Mouse (Mus musculus) heart, embryonic 12.5 days (tissue): ENCODE measurements around the gene Sos2. TPM values are rescaled to one million over a fixed set of nuclear protein-coding genes. Genes with fewer than 3 reads are reported as not detected.

Source experiments
- ATAC-seq: fragments of 200-750 bp; cut with Nextera tagmentation; 2 replicates; pipeline ENCODE4 v1.8.0; 2017; ENCODE audit warnings: moderate TSS enrichment, moderate library complexity; ENCODE audit not compliant: insufficient number of reproducible peaks, low FRiP score
- H3K27ac ChIP-seq: fragments of 300-500 bp; sonication (generic); 2 replicates; pipeline ENCODE4 v1.5.1; 2016; ENCODE audit warnings: mild to moderate bottlenecking, moderate library complexity; ENCODE audit not compliant: poor library complexity, severe bottlenecking
- H3K27me3 ChIP-seq: fragments of 300-500 bp; sonication (generic); replicated peaks from 2 replicates; pipeline ENCODE4 v1.6.1; 2016; ENCODE audit warnings: mild to moderate bottlenecking, moderate library complexity
- H3K36me3 ChIP-seq: fragments of 300-500 bp; sonication (generic); 2 replicates; pipeline ENCODE4 v1.6.1; 2016; ENCODE audit warnings: mild to moderate bottlenecking, moderate library complexity
- H3K4me1 ChIP-seq: fragments of 300-500 bp; sonication (generic); replicated peaks from 2 replicates; pipeline ENCODE4 v1.6.1; 2016; ENCODE audit warnings: mild to moderate bottlenecking
- H3K4me2 ChIP-seq: fragments of 300-500 bp; sonication (generic); 2 replicates; pipeline ENCODE4 v1.6.1; 2016; ENCODE audit warnings: mild to moderate bottlenecking, moderate library complexity
- H3K4me3 ChIP-seq: fragments of 300-500 bp; sonication (generic); 2 replicates; pipeline ENCODE4 v1.5.1; 2016; ENCODE audit warnings: mild to moderate bottlenecking
- H3K9ac ChIP-seq: fragments of 300-500 bp; sonication (generic); 2 replicates; pipeline ENCODE4 v1.6.1; 2016; ENCODE audit warnings: mild to moderate bottlenecking, moderate library complexity
- H3K9me3 ChIP-seq: fragments of 300-500 bp; sonication (generic); replicated peaks from 2 replicates; pipeline ENCODE4 v1.6.1; 2016; ENCODE audit warnings: mild to moderate bottlenecking, moderate library complexity
- WGBS: fragments of 180-500 bp; shearing (Covaris S2); methylation state at CpG from one replicate; pipeline ENCODE4 v1.1.7; 2016; 5-methylcytosine and 5-hydroxymethylcytosine counted together
- polyA plus RNA-seq: library from polyadenylated mRNA; unstranded; fragments of >200 nt; fragmentation: Nextera tagmentation; extraction: Ambion mirVana; gene quantifications from 2 replicates; pipeline ENCODE4 v1.2.1, GENCODE M21; 2016

Sos2 gene
- polyA plus RNA-seq, 1 experiment from 2014 or later: 8.4 TPM

DNA sequence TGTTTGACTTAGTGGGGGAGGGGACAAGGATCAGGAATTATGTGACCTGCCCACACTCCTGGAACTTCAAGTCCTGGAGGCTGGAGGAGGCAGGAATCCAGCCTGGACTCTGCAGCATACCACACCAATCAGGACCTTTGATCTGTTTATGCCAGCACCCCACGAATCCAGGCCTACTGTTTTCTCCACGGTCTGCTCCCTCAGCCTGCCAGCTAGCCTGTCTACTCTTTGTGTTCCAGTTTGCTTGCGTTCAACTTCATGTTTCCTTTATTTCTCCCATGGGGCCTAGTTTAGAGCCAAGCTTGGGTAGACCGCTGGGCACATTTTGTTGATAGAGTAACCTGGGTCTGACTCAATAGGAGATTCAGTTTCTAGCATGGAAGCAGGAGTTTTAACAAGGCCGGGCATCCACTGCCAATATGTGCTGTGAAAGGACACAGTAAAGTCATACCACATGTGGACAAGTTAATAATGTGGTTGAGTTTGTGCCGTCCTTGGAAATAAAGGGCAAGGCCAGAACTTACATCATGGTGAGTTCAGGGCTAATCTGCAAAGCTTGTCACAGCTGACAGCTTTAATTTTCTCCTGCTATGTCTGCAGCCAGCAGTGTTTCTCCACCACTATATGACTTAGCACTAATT is 125.3 kb downstream of the Sos2 start:
- WGBS: 58% methylated on average over 6 of the region's 6 CpGs
- no peaks in the 10 kb centered on the region for H3K27me3 ChIP-seq
- H3K9ac ChIP-seq: no peak overlapping the region
- H3K27ac ChIP-seq: no peak overlapping the region
- H3K4me3 ChIP-seq: no peak overlapping the region
- peaks cover 18% of the 10 kb centered on the region for H3K9me3 ChIP-seq
- H3K36me3 ChIP-seq: no peaks in the 10 kb centered on the region
- no peak for ATAC-seq
- H3K4me2 ChIP-seq: no peak overlapping the region
- H3K4me1 ChIP-seq: 0 out of 2 replicates have a peak, but pooled peaks cover 3% of the 10 kb centered on the region

DNA sequence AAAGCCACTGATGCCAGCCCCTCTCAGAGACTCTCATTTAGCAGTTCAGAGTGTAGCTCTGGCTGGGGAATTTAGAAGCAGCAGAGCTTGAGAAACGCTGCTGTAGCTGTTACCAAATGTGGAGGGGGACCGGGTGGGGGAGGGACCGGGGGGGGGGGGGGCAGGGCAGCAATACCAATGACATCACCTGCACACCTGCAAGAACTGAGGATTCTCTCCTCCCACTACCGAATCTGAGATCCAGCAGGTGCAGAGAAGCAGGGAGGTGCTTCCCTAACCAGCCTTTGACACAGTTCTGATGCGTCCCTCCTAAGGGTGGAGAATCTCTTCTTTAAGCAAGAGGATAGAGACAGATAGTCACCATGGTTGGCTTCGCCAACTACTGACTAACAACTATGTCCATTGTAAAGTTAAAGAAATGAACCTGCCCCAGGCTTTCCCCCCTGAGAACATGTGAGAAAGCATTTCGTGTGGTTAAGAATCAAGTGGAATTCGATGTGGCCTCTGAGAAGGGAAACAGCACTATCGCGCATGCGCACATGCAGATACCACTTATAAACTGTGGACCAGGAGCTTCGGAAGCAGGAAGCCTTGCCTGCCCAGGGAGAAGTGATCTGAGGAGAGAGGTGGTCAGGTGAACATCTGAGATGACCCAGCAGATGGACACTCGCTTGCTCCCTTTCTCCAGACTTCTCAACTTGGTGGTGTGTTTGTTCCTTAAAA is 136.0 kb downstream of the Sos2 start:
- no peak for ATAC-seq
- H3K4me1 ChIP-seq: peaks cover 9% of the 10 kb centered on the region; the same call in 1 of the 2 replicates
- no peak overlapping the region for H3K27ac ChIP-seq

DNA sequence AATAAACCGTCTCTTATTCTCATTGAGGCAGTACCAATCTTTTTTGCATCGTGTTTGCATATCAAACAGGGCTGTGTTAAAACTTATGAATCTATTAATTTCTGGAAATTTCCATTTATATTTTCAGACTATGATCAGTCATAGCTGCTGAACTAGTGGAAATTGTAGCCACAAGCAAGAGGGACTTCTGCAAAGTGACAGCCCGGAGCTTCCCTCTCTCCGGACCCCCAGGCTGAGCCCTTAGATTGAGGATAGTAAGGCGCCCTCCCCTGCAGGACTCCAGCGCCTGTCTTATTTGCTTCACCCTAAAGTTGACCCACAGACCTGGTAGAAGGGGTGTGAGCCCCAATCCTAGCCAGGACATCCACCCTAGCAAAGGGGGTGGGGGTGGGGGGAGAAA is 136.7 kb downstream of the Sos2 start:
- no peak overlapping the region for H3K4me2 ChIP-seq
- no peak for ATAC-seq

More for the DNA sequence above, 136.0 kb downstream of the Sos2 start:
- 77% methylated on average over 13 of the region's 13 CpGs for WGBS
- Histone ChIP-seq H3K36me3 (no peaks in the 10 kb centered on the region), H3K4me3 (no peak overlapping the region), H3K4me2 (no peak overlapping the region), H3K27me3 (no peaks in the 10 kb centered on the region), H3K9ac (no peak overlapping the region), H3K9me3 (no peaks in the 10 kb centered on the region)

GRCm38 (mm10) chr12:69544562-69544961 is 137.1 kb downstream of the Sos2 start:
- H3K9me3 ChIP-seq: no peaks in the 10 kb centered on the region
- WGBS: 59% methylated on average over 2 of the region's 2 CpGs
- H3K36me3 ChIP-seq: no peaks in the 10 kb centered on the region
- H3K4me2 ChIP-seq: no peak overlapping the region
- H3K27ac ChIP-seq: no peak overlapping the region
- H3K4me3 ChIP-seq: no peak overlapping the region
- ATAC-seq: no peak
- peaks cover 9% of the 10 kb centered on the region; the same call in 1 of the 2 replicates for H3K4me1 ChIP-seq
- no peaks in the 10 kb centered on the region for H3K27me3 ChIP-seq
- no peak overlapping the region for H3K9ac ChIP-seq

More for the DNA sequence above, 136.7 kb downstream of the Sos2 start:
- Histone ChIP-seq H3K4me1 (peaks cover 9% of the 10 kb centered on the region; the same call in 1 of the 2 replicates), H3K27me3 (no peaks in the 10 kb centered on the region), H3K9ac (no peak overlapping the region), H3K27ac (no peak overlapping the region), H3K4me3 (no peak overlapping the region), H3K9me3 (no peaks in the 10 kb centered on the region), H3K36me3 (no peaks in the 10 kb centered on the region)
- WGBS: 85% methylated on average over 6 of the region's 6 CpGs

GRCm38 (mm10) chr12:69542376-69542775 is 139.3 kb downstream of the Sos2 start:
- 88% methylated on average over 8 of the region's 8 CpGs for WGBS
- Histone ChIP-seq H3K27ac (no peak overlapping the region), H3K9me3 (no peaks in the 10 kb centered on the region), H3K4me1 (peaks cover 26% of the 10 kb centered on the region), H3K36me3 (no peaks in the 10 kb centered on the region), H3K4me2 (no peak overlapping the region), H3K9ac (no peak overlapping the region), H3K27me3 (no peaks in the 10 kb centered on the region), H3K4me3 (no peak overlapping the region)
- no peak for ATAC-seq

- peaks cover 33% of the 10 kb centered on the region for H3K4me1 ChIP-seq
- WGBS: 50% methylated on average over 8 of the region's 8 CpGs
- no peaks in the 10 kb centered on the region for H3K9me3 ChIP-seq
- H3K36me3 ChIP-seq: no peaks in the 10 kb centered on the region
- no peak overlapping the region for H3K9ac ChIP-seq
- no peaks in the 10 kb centered on the region for H3K27me3 ChIP-seq
- no peak overlapping the region for H3K4me3 ChIP-seq
- H3K4me2 ChIP-seq: no peak overlapping the region
- no peak for ATAC-seq
- H3K27ac ChIP-seq: no peak overlapping the region; the same call in 1 of the 2 replicates
Measured at GRCm38 (mm10) chr12:69541663-69542062, 140.0 kb downstream of the Sos2 start.

DNA sequence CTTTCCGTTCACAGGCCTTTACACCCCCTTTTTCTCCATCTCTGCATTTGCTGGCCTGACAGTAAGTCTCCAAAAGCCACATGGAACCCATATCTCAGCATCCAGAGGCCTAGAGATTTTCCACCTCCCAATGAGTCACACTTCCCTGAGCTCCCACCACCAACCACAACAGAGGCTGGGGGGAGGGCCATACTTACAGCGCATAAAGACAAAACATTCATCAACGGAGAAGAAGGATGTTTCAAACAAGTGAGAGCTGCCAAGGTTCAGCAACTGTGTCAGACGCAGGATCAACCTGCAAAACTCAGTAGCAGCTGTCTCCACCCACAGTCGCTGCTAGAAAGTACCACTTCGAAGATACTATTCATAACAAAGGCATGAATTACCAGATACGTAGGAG is 142.3 kb downstream of the Sos2 start:
- ATAC-seq: no peak
- H3K9me3 ChIP-seq: no peaks in the 10 kb centered on the region
- no peaks in the 10 kb centered on the region for H3K27me3 ChIP-seq
- peak overlapping the region; percentile 92; the same call in 1 of the 2 replicates for H3K27ac ChIP-seq
- 63% methylated on average over 7 of the region's 7 CpGs for WGBS
- no peak overlapping the region for H3K4me3 ChIP-seq
- H3K36me3 ChIP-seq: no peaks in the 10 kb centered on the region
- H3K4me2 ChIP-seq: no peak overlapping the region
- H3K4me1 ChIP-seq: peaks cover 34% of the 10 kb centered on the region
- no peak overlapping the region for H3K9ac ChIP-seq

GRCm38 (mm10) chr12:69538362-69538950 is 143.2 kb downstream of the Sos2 start:
- peak overlapping the region; percentile 64 for H3K9ac ChIP-seq
- 40% methylated on average over 4 of the region's 4 CpGs for WGBS
- H3K27me3 ChIP-seq: no peaks in the 10 kb centered on the region
- no peaks in the 10 kb centered on the region for H3K36me3 ChIP-seq
- no peak for ATAC-seq
- H3K27ac ChIP-seq: peak overlapping the region; percentile 92
- no peaks in the 10 kb centered on the region for H3K9me3 ChIP-seq
- peak overlapping the region; percentile 33 for H3K4me3 ChIP-seq
- peaks cover 34% of the 10 kb centered on the region for H3K4me1 ChIP-seq
- peak overlapping the region; percentile 68 for H3K4me2 ChIP-seq

- Histone ChIP-seq H3K36me3 (no peaks in the 10 kb centered on the region), H3K27ac (peak overlapping the region; percentile 92), H3K9me3 (no peaks in the 10 kb centered on the region), H3K9ac (peak overlapping the region; percentile 64), H3K27me3 (no peaks in the 10 kb centered on the region), H3K4me3 (peak overlapping the region; percentile 33), H3K4me1 (peaks cover 34% of the 10 kb centered on the region), H3K4me2 (peak overlapping the region; percentile 68)
- 6% methylated on average over 19 of the region's 19 CpGs for WGBS
- peak; percentile 70 for ATAC-seq
Measured at GRCm38 (mm10) chr12:69537675-69538361, 143.8 kb downstream of the Sos2 start.

DNA sequence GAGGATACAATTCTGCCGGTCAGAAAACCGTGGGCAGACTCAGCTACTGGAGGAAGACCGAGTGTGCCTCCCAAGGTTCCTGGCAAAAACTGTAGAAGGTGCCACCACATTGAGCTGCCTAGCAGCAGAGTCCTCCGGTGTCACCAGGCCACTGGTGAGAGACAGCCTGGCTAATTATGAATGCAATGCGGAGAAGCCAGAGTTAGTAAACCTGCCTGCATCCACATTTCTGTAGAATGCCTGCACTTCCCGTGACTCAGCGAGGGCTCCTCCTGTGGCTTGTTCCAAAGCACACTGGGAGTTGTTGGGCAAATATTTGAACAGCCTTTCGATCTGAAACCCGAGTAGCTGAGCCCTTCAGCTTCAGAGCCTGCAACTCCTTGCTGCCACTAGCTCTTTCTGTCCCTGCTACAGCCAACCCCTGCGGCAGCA is 144.4 kb downstream of the Sos2 start:
- peaks cover 35% of the 10 kb centered on the region for H3K4me1 ChIP-seq
- no peaks in the 10 kb centered on the region for H3K36me3 ChIP-seq
- 26% methylated on average over 10 of the region's 10 CpGs for WGBS
- peak overlapping the region; percentile 64 for H3K9ac ChIP-seq
- H3K27ac ChIP-seq: peak overlapping the region; percentile 92
- H3K4me3 ChIP-seq: peak overlapping the region; percentile 33
- peak overlapping the region; percentile 68 for H3K4me2 ChIP-seq
- ATAC-seq: no peak
- H3K9me3 ChIP-seq: no peaks in the 10 kb centered on the region
- H3K27me3 ChIP-seq: no peaks in the 10 kb centered on the region
